Mouse (Mus musculus) inflammation-experienced regulatory T-cells, adult 6 months (primary cell): ENCODE measurements around the gene Dhx58. TPM values are rescaled to one million over a fixed set of nuclear protein-coding genes. Genes with fewer than 3 reads are reported as not detected.

Source experiments
- ATAC-seq: one replicate; pipeline ENCODE4 v1.8.0; 2017
- polyA plus RNA-seq, 3 experiments: library from polyadenylated mRNA; unstranded; fragments of 100-300 nt; shearing (Covaris generic); gene quantifications; one replicate each; pipeline ENCODE4 v1.2.1; 2017

Dhx58 gene
- polyA plus RNA-seq, result 10 to 100 TPM; 27.4 to 48.6 (median 29.4) TPM

DNA sequence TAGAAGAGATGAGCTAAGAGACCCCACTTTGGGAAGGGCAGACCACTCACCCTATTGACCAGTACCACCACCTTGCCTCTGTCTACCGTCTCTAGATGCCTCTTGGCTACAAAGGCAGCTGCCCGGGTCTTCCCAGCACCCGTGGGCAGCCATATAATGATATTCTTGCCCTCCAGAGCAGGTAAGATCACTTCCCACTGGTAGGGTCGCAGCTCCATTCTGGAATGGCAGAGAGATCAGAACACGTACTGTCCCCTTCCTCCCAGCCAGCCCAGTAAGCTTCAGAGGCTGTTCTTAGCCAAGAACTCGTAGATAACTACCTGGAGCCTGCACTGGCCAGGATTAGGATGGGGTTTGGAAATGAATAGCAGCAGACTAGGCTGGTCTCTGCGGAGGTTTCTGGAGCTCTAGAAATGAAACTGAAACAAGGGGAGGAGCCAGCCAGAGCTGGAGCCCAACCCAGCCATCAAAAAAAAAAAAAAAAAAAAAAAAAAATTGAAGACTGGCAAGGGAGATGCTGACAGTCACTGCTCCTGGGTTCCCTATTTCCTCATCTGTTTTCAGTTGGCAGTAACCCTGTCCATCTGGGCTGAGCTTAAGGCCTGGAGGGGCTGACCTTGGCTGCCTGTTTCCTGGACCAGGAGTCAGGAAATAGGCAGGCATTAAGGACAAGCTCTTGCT lies at the start of gene Dhx58:
Gene Dhx58, minus strand, starts transcription at position 421 of the 681 bp plus-strand sequence.
- peak; percentile 76 for ATAC-seq

- ATAC-seq, result no peak
Measured at GRCm38 (mm10) chr11:100752294-100752693, 48.2 kb upstream of the Dhx58 start.

GRCm38 (mm10) chr11:100750127-100750526 lies 46.1 kb upstream of the Dhx58 start:
- ATAC-seq, result no peak

- ATAC-seq, result no peak
Measured at GRCm38 (mm10) chr11:100749469-100749868, 45.4 kb upstream of the Dhx58 start.

DNA sequence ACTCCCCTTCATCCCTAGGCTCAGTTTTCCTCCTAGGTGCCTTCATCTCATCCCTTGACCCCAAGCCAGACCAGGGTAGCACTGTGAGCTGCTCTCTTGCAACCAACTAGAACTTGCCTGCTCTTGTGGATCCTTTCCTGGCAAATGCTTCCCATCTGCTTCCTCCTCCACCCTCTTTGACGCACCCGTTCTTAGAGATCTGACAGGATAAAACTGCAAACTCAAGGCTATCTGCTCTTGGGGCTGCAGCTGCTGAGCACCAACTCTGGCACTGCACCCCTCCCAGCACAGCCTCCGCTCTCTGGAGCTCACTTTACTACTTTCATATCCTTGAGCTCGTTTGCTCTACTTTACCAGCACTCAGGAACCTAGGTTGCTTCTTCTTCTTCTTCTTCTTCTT lies 44.5 kb upstream of the Dhx58 start:
- no peak for ATAC-seq

DNA sequence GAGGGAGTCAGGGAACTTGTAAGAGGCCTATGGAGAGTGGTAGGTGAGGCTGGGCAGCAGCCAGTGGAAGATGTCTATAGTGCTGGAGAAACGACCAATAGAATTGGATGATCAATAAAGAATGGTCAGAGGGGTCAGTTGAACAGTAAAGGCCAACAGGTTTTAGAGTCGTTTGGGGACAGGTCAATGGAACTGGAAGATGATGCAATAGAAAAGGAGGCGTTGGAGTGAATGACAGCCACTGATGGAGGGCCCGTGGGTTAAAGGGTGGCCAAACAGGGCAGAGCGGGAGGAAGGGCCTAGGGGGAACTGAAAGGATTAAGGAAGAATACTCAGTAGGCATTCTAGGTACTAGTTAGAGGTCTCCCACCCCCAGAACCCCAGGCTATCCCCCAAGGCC lies 43.0 kb upstream of the Dhx58 start:
- ATAC-seq, result no peak

GRCm38 (mm10) chr11:100746546-100746945 lies 42.5 kb upstream of the Dhx58 start:
- ATAC-seq, result no peak

GRCm38 (mm10) chr11:100745085-100745484 lies 41.0 kb upstream of the Dhx58 start:
- ATAC-seq, result peak; percentile 56

- ATAC-seq, result no peak
Measured at GRCm38 (mm10) chr11:100741348-100741747, 37.3 kb upstream of the Dhx58 start.

GRCm38 (mm10) chr11:100738749-100739148 lies 34.7 kb upstream of the Dhx58 start:
- ATAC-seq, result no peak

- ATAC-seq, result peak; percentile 98
Measured at GRCm38 (mm10) chr11:100738066-100738604, 34.1 kb upstream of the Dhx58 start, which contains the start of gene Rab5c. Gene Rab5c, minus strand, starts transcription at chr11:100738215.

GRCm38 (mm10) chr11:100737105-100737733 lies 33.1 kb upstream of the Dhx58 start:
- ATAC-seq, result no peak

GRCm38 (mm10) chr11:100736746-100737080 lies 32.6 kb upstream of the Dhx58 start:
- ATAC-seq, result no peak

GRCm38 (mm10) chr11:100735954-100736745 lies 32.1 kb upstream of the Dhx58 start:
- no peak for ATAC-seq

DNA sequence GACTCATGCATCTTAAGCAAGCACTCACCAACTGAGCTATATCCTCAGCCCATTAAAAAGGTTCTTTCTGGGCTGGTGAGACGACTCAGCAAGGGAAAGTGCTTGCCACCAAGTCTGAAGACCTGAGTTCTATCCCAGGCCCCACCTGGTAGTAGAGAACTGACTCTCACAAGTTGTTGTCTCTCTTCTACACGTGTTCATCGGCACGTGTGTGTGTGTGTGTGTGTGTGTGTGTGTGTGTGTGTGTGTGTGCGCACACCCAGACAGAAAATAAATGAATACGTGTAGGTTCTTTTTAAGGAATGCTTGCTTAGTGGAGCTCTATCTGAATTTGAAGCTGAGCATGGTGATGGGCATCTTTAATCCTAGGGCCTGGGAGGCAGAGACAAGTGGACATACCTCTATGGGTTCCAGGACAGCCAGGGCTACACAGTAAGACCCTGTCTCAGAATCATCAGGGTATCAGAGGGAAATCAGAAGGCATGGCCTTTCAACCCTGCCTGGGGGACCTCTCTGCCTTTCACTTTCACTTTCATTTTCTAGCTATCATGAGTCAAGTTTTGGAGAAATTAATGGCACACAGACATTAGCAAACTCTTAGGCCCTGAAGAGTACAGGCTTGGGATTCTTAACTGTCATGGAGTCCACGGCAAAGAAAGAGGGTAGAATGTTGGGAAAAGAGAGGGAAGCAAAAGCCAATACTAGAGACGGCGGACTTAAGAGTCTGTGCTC lies 31.2 kb upstream of the Dhx58 start:
- no peak for ATAC-seq

DNA sequence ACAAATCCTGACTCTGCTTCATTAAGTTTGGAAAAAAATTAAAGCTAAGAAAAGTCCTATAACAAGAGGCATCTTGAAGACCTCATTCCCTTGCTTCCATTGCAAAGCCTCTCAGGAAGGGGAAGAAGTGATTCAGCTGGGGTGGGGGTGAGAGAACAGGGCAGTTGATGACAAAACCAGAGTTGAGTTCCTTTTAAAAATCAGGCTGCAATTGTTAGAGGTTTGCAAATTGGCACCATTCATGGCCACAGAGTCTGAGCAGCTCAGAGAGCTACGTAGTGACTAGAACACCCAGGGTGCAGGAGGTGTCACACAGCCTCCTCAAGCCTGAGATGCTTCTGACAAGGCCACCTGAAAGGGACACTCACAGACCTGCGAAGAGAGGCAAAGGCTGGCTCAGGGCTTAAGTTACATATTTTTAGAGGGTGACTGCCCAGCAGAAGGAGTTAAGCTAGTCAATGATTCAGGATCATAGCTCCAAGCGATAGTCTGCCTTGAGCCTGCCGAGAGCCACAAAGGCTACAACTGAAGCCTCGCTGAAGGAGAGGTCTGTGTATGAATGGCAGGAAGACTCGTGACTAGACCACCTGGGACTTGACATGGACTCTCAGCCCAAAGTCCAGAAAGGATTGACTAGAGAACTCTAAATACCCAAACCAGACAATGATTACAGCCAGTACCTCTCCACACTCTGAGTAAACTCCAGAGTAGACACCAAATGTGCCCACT lies 26.6 kb upstream of the Dhx58 start:
- no peak for ATAC-seq

DNA sequence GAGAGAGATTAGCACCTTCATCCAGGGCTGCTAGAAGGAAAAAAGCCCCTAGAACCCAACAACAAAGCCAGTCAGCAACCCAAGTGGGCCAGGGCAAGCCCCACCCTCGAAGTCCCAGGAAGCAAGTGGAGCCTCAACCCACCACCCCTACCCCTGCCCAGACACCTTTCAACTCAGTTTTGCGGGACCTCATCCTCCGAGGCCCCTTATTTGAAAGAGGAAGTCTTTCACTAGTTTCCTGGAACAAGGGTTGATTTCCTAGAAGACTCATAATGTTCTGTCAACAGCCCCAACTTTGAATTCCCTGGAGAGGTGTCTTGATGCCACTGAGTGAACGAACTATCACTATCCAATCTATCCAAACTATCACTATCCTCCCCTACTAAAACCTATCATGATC lies 25.9 kb upstream of the Dhx58 start:
- ATAC-seq, result peak; percentile 35

- no peak for ATAC-seq
Measured at GRCm38 (mm10) chr11:100728601-100729000, 24.5 kb upstream of the Dhx58 start.

DNA sequence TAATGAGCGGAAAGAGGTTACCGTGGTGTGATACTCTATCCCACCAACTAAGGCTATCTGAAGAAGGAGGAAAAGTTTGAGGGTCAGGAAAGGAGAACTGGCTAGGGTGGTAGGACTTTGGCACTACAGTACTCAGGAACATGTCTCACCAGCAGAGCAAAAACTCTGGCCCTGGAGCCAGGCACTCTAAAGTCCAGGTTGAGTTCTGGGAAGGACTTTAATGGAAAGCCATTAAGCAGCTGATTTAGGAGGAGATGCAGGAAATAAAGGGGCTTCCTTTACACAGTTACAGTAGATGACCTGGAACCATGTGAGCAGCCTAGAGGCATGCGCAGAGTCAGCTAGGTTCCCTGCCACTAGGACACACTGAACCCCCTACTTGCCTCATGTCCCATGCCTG lies 23.1 kb upstream of the Dhx58 start:
- ATAC-seq, result no peak

DNA sequence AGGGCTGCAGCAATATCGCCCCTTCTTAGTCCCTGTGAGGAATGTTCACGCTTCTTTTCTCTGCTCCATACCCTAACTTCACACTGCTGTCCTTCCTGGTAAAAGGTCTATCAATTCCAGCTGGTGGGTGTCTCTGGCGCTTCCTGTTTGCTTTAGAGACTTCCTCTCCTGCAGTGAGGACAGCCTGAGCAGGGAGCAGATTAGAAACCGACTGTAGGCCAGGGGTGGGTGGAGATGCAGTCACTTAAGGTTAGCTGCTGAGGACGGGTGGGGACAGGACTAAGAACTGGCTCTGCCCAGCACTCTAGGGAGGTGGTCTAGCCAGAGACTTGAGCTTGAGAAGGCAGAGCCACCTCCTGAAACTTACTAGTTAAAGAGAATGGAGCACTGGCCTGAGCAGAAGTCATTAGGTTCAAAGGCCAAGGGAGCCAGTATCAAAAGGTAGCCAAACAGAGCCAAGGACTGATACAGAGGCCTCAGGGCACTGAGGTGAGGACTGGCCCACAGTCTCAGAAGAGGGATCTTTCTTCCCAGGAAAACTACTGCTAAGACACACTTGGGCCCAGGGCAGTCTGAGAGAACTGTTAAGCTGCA lies 20.9 kb upstream of the Dhx58 start:
- ATAC-seq, result no peak

- ATAC-seq, result no peak
Measured at GRCm38 (mm10) chr11:100722493-100723028, 18.5 kb upstream of the Dhx58 start.
